Mouse (Mus musculus) MEL-GATA-1-ER (cell line): Measurements from ENCODE around the gene Eif3b.

Experiments
- DNase-seq: peaks from one replicate; pipeline ENCODE4 v3.0.0-alpha.2; 2012; ENCODE audit warnings: low read depth; ENCODE audit errors: extremely low read depth

Eif3b gene

DNA sequence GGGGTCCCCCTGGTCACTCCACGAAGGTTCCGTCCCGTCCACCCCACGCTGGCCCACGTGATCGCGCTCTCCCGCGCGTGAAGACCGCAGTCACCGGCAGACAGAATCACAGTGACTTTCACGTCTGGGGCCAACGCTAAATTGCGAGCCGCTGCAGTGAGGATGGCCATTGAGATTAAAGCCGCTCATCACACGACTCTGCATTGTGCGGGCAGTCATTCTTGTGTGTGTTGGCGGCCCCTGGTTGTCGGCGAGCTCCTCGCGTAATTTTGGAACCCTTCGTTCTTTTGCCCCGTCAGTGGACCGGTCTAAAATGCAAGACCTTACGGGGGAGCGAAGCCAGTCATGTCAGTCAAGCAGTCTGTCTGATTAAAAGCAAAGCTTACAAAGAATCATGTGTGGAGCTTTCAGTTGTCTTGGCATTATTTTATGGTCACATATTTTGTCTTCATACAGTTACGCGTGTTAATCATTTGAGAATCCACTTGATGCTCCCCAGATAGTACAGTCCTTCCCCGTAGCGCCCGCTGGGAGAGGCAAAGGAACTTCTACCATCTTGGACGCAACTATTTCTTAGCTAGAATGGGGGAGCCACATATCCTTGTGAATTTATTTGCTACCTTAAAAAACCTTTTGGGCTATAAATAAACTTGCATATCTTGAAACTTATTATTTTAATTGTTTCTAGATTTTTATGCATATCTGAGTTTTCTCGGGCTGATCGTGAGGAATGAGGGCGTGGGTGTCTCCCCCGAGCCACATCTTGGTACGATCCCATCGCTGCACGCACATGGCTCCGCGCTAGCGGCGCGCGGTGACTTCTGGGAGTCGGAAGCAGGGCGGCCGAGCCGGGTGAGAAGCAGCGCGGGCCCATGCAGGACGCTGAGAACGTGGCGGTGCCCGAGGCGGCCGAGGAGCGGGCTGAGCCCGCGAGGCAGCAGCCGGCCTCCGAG, at the start of gene Eif3b:
TSS of gene Eif3b (plus strand) at position 840 of the 953 bp plus-strand sequence.
- peak; percentile 88 for DNase-seq

DNA sequence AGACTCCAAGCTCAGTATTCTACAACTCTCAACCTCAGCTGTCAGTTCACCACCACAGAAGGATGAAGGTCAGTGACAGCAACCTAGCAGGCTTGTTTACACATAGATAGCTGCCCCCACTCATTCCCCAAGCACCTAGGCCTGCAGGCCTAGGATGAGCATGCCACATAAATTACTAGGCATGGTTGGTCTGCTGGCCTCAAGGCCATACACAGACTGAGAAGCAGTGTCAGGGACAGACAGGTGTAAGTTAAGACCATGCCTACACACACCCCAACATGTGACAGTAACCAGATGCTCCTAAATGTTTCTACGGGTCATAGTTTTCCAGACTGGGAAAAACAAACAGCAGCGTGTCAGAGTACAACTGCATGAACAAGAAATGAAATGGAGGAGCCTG, 49.7 kb upstream of the Eif3b start:
- DNase-seq = no peak

DNA sequence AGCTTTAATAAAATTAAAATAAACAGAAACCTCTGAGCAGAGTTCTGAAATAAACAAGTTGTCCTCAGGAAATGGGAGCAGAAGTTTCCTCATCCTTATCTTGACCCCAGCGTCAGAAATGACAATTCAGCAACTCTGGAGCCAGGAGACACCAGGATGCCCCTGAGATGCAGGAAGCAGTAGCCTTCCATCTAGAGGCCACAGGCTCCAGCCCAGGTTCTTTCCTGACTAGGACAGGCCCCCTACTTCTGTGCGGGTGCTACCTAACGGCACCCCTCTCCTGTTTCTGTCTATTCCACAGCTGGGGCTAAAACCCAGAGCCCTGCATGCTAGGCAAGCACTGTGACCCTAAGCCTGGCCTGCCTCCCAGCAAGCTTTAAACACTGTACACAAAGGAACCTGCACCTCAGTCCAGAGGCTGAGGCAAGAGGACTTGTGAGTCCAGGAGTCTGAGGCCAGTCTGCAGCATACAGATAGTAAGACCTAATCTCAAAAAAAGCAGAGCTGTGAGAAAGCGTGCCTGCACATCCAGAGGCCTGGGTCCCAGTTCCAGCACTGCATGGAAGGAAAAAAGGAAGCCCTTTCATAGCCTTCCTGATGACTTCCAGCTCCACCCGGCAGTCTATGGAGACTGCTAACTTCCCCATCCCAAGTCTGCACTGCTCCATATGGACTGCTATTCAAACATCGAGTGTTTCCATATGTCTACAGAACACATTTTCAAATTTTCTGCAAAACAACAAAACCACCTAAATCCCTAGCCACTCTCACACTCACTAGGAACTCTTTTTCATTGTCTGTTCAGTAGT, 48.5 kb upstream of the Eif3b start:
- no peak for DNase-seq

DNA sequence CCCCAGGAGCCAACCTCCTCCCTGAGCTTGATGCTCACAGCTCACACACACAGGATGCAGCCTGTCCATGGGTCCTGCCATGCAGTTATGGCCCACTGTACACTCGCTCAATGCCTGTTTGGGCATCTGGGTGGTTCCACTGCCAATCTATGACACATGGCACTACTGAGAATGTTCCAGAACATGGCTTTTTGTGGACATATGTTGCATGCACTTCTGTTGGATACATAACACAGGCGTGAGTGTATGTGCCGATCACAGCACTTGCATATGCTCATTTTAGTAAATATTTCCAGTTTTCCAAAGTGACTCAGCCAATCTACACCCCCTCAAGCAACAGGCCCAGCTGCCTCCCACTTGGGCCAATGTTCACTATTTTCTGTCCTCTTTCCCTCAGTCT, 47.5 kb upstream of the Eif3b start:
- no peak for DNase-seq

DNA sequence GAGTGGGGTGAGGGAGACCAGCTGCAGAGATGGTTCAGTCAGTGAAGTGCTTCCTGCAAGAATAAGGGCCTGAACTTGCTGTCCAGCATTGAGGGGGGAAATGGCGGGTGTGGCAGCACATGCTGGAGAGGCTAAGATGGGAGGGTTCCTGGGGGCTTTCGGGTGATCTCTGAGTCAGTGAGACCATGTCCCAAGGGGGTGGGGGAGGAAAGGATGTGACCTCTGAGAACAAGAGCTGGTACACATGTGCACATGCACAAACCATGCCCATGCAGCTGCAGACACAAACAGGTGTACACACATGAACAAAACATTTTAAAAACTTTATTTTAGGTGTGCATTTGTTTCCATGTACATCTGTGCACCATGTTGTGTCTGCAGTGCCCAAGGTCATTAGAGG, 45.4 kb upstream of the Eif3b start:
- no peak for DNase-seq

DNA sequence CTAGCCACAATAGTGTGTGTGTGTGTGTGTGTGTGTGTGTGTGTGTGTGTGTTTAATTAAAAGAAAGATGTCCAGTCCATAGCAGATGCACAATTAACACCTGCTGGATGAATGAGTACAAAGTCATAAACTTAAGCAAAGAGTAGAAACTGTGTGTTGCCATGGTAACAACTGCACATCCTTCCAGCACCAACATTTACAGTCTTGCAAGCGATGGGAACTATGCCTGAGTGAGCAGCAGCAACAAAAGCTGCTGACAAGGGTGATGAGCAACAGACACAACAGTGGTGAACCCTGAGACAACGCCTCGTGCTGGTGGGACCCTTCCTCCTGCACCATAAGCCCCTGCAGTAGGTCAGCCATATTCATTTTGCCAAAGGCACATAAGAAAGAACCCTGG, 44.9 kb upstream of the Eif3b start:
- DNase-seq = no peak

DNA sequence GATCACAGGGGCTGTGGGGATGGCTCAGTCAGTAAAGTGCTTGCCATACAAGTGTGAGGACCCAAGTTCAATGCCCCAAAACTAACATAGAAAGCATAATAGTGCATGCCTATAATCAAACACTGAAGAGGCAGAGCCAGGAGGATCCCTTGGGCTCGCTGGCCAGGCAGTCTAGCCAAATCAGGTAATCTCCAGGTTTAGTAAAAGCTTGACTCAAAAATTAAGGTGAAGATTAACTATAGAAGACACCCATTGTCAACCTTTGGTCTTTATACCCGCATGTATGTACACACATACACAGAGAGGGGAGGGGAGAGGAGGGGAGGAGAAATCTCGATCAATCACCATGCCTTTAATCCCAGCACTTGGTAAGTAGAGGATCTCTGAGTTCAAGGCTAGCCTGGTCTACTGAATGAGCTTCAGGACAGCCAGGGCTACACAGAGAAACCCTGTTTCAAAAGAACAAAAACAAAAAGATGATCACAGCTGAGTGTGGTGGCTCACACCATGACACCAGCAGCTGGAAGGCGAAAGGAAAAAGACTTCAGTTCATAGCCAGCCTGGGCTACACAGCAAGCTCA, 43.8 kb upstream of the Eif3b start:
- no peak for DNase-seq

- DNase-seq = no peak
Measured at GRCm38 (mm10) chr5:140378121-140378853, 40.8 kb upstream of the Eif3b start.

- peak; percentile 92 for DNase-seq
Measured at GRCm38 (mm10) chr5:140379299-140379698, 39.8 kb upstream of the Eif3b start.

DNA sequence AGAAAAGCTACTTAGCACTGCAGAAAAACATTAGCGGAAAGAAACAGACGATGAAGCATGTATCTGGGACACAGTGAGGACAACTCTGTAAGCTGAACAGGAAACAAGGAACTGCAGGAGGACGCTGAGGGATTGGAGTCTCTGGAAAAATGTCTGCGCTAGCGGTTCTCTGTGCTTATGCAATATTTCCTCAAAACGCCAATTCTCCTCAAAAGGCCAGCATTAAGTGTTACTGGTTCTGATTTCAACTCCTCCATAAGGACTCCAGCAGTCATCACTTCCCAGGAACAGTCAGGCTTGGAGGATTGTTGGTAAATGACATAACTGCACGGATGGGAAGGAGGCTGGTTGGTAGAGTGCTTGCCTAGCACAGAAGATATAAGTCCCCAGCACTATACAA, 38.0 kb upstream of the Eif3b start:
- no peak for DNase-seq

- no peak for DNase-seq
Measured at GRCm38 (mm10) chr5:140382688-140383087, 36.4 kb upstream of the Eif3b start.

DNA sequence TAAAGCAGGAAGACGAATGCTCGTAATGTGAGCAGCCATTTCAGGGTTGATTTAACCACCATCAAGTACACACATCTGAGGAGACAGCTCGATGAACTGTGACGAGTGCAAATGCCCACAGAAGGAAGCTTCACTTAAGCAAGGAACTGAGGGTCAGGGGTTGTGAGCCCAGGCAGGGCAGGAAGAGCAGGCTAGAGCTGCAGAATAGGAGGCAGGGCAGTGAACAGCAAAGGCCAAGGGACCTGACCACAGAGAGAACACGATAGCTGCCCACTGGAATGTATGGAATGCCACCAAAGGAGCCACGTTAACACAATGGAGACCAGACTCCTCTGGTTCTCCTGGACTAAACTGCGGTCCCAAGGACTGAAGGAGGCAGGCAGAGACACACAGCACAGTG, 35.6 kb upstream of the Eif3b start:
- no peak for DNase-seq

GRCm38 (mm10) chr5:140384462-140384861, 34.7 kb upstream of the Eif3b start:
- DNase-seq = no peak

DNA sequence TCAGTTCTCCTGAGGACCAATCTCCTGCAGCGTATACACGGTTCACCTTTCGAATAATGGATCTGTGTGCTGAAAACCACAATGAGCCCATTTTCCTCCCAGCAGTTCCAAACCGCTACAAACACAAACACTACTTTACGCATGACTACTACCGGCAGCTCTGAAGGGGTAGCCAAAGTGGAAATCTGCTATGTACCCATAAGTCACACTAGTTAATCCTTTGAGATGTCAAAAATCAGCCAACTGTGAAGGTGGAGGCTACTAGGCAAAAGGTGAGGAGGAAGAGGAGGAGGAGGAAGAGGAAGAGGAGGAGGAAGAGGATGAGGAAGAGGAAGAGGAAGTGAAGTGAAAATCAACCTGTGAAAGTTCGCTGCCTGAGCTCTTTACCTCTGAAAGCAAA, 31.9 kb upstream of the Eif3b start:
- DNase-seq = no peak

- DNase-seq = no peak
Measured at GRCm38 (mm10) chr5:140387816-140388510, 31.2 kb upstream of the Eif3b start.

DNA sequence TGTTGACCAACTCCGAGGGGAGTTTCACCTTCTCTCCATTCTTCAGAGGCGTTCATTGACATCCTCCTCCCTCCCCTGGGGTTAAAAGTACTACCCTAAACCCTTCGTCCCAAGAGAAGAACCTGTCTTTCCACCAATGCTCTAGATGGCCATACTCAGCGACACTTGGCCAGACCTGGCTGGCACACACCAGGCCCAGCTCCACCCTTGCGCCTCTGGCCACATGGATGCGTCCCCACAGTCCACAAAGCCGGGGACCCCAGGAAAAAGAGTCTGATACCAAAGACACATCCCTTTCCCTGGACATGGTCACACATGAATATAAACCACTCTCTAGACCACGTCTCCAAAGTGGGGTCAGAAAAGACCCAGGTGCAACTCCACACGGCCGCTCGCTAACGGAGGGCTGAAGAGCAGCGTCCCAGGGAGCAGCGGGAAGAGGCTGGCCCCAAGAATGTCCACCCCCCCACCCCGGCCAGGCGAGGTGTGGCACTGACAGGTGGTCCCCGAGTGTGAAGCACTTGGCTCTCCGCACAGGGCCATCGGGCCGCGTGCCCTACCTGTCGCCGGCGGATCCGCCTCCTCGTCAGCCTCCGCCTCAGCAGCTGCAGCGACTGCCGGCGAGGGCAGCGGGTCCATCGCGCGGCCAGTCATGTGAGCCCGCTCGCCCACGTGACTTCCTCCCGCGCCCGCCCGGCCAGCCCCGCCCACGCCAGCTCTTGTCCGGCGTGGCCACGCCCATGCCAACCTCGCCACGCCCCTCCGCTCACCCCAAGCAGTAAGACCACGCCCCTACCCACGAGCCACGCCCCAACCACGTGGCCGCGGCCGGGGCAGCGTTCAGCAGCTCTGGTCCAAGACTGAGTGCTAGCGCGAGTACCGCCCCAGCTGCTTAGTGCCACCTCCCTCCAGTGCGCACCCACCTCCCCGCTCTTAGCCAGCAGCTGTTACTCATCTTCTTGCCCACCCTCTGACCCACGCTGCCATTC, 30.2 kb upstream of the Eif3b start, which contains the start of gene Snx8:
TSS of gene Snx8 (minus strand) at position 675 of the 989 bp plus-strand sequence.
- DNase-seq = peak; percentile 71

GRCm38 (mm10) chr5:140389647-140390046, 29.5 kb upstream of the Eif3b start:
- no peak for DNase-seq

GRCm38 (mm10) chr5:140391435-140391834, 27.7 kb upstream of the Eif3b start:
- no peak for DNase-seq

- DNase-seq = no peak
Measured at GRCm38 (mm10) chr5:140391981-140392380, 27.1 kb upstream of the Eif3b start.
